ENCODE assay signal across 8 mouse cellular contexts in genomic region chr13:89738776-89739695, GRCm38 (mm10). TPM values are rescaled to one million over a fixed set of nuclear protein-coding genes. Genes with fewer than 3 reads are reported as not detected.
DNase-seq lines count a peak whose midpoint lies in the region; ATAC-seq lines count a peak whose summit lies in the region.

No protein-coding gene starts in this region.

- no peaks in the 10 kb centered on the region for H3K27me3 ChIP-seq in intestine, embryonic 14.5 days (replicated peaks; ENCODE audit: control insufficient read depth, insufficient read depth, low read length)
- no peaks in the 10 kb centered on the region for H3K27me3 ChIP-seq in limb, embryonic 10.5 days (ENCODE audit: low read depth, poor library complexity, severe bottlenecking)
- peaks cover 3% of the 10 kb centered on the region; the same call in 1 of the 2 replicates for H3K27me3 ChIP-seq in midbrain, embryonic 11.5 days (ENCODE audit: control insufficient read depth, insufficient read depth, low read length)

- 2% methylated on average over 31 of the region's 31 CpGs for WGBS in intestine, embryonic 14.5 days
- WGBS in limb, embryonic 10.5 days, result 2% methylated on average over 31 of the region's 31 CpGs
- WGBS in midbrain, embryonic 11.5 days, result 2% methylated on average over 31 of the region's 31 CpGs

- H3K27ac ChIP-seq in intestine, embryonic 14.5 days (ENCODE audit: low read depth), result peak overlapping the region; percentile 74
- peak overlapping the region; percentile 97 for H3K27ac ChIP-seq in limb, embryonic 10.5 days
- H3K27ac ChIP-seq in midbrain, embryonic 11.5 days (ENCODE audit: low read depth, low read length), result peak overlapping the region; percentile 52

- H3K4me2 ChIP-seq in intestine, embryonic 14.5 days (ENCODE audit: low read length), result peak overlapping the region; percentile 85
- H3K4me2 ChIP-seq in midbrain, embryonic 11.5 days, result peak overlapping the region; percentile 91

- peak; percentile 29; the same call in 1 of the 2 replicates for ATAC-seq in cerebellum, adult (ENCODE audit: insufficient number of reproducible peaks, low FRiP score, low TSS enrichment)
- peak; percentile 60 for ATAC-seq in intestine, embryonic 14.5 days (replicated peaks; ENCODE audit: low FRiP score, low TSS enrichment, low read depth)
- ATAC-seq in midbrain, embryonic 11.5 days (ENCODE audit: low FRiP score), result peak; percentile 66

- H3K4me1 ChIP-seq in intestine, embryonic 14.5 days (replicated peaks; ENCODE audit: control insufficient read depth, insufficient read depth, low read length), result peaks cover 29% of the 10 kb centered on the region
- H3K4me1 ChIP-seq in limb, embryonic 10.5 days, result peaks cover 38% of the 10 kb centered on the region
- peaks cover 17% of the 10 kb centered on the region for H3K4me1 ChIP-seq in midbrain, embryonic 11.5 days (ENCODE audit: control insufficient read depth, insufficient read depth, low read length)

- no peak for DNase-seq in cerebellum, adult 11 months
- DNase-seq in embryo, embryonic 11.5 days (ENCODE audit: low read depth, low spot score), result peak; percentile 52
- DNase-seq in gastrocnemius, postnatal 25 days, result peak; percentile 90
- DNase-seq in intestine, embryonic 14.5 days (ENCODE audit: low spot score), result peak; percentile 88
- peak; percentile 87 for DNase-seq in limb, embryonic 10.5 days (ENCODE audit: low spot score)
- peak; percentile 95 for DNase-seq in midbrain, embryonic 11.5 days (ENCODE audit: low spot score, missing footprints)
- DNase-seq in skeletal muscle tissue, adult 2 months (ENCODE audit: low read depth, low spot score), result peak; percentile 84

- no peaks in the 10 kb centered on the region for H3K9me3 ChIP-seq in intestine, embryonic 14.5 days (ENCODE audit: control insufficient read depth, low read length)
- no peaks in the 10 kb centered on the region for H3K9me3 ChIP-seq in limb, embryonic 10.5 days (replicated peaks)
- H3K9me3 ChIP-seq in midbrain, embryonic 11.5 days (ENCODE audit: control insufficient read depth, low read length), result no peaks in the 10 kb centered on the region

- peak overlapping the region; percentile 50 for H3K9ac ChIP-seq in intestine, embryonic 14.5 days (ENCODE audit: low read length)
- H3K9ac ChIP-seq in midbrain, embryonic 11.5 days (ENCODE audit: low read length), result peak overlapping the region; percentile 73

- H3K36me3 ChIP-seq in intestine, embryonic 14.5 days (ENCODE audit: control insufficient read depth, insufficient read depth, low read length), result no peaks in the 10 kb centered on the region
- peaks cover 12% of the 10 kb centered on the region for H3K36me3 ChIP-seq in limb, embryonic 10.5 days
- H3K36me3 ChIP-seq in midbrain, embryonic 11.5 days (ENCODE audit: control insufficient read depth, insufficient read depth, low read length), result no peaks in the 10 kb centered on the region

- peak overlapping the region; percentile 71 for H3K4me3 ChIP-seq in intestine, embryonic 14.5 days (ENCODE audit: low read depth, low read length)
- H3K4me3 ChIP-seq in limb, embryonic 10.5 days, result peak overlapping the region; percentile 69
- peak overlapping the region; percentile 52 for H3K4me3 ChIP-seq in midbrain, embryonic 11.5 days (ENCODE audit: low read depth, low read length)

RNA-seq across cellular contexts. Expression of gene Vcan, which starts 3.3 kb away (rescaled TPM):
- total RNA-seq in gastrocnemius, postnatal 25 days (2021), result 10 to 100 TPM in 1 of 2 experiments, 1 to 10 TPM in 1; 8.0 to 10.7 TPM
- polyA plus RNA-seq in intestine, embryonic 14.5 days (2014; fragmentation: Nextera tagmentation; extraction: Ambion mirVana), result 40.2 and 42.8 TPM in 2 replicates
- 44.9 and 74.8 TPM in 2 replicates for polyA plus RNA-seq in limb, embryonic 10.5 days (2016; fragmentation: Nextera tagmentation; extraction: Ambion mirVana)
- polyA plus RNA-seq in midbrain, embryonic 11.5 days (2014; fragmentation: Nextera tagmentation; extraction: Ambion mirVana), result 36.8 and 39.7 TPM in 2 replicates
